Mouse (Mus musculus): ENCODE results near the gene Fbf1. TPM values are rescaled to one million over a fixed set of nuclear protein-coding genes. Genes with fewer than 3 reads are reported as not detected.
A peak's percentile ranks its signal among the peaks of the same experiment; 100 is the strongest.

Fbf1 gene
- total RNA-seq, 2 experiments from 2014 or later: 27.2 to 32.0 TPM

DNA sequence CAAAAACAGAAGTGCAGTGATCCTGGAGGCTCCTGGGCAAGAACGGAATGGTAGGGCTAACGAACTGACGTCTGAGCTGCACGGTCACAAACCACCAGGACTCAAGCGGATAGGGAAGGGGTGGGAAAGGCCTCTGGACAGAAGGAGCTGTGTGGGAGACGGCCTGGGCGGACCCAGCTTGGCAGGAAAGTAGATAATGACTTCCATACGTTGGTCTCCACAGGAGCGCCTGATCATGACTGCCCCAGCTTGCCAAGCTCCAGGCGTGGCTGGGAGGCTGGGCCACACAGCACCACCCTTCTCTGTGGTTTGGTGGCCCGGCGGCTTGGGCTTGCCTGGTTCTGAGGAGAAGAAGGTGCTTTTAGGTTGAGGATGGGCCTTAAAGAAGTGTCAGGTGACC, 50.7 kb downstream of the Fbf1 start:
- ATAC-seq (replicated peaks; ENCODE audit: low FRiP score, low TSS enrichment, poor library complexity, severe bottlenecking): peak; percentile 91

- ATAC-seq (replicated peaks; ENCODE audit: low FRiP score, low TSS enrichment, poor library complexity, severe bottlenecking): no peak
These were observed 56.3 kb downstream of the Fbf1 start for GRCm38 (mm10) chr11:116111611-116112203.

DNA sequence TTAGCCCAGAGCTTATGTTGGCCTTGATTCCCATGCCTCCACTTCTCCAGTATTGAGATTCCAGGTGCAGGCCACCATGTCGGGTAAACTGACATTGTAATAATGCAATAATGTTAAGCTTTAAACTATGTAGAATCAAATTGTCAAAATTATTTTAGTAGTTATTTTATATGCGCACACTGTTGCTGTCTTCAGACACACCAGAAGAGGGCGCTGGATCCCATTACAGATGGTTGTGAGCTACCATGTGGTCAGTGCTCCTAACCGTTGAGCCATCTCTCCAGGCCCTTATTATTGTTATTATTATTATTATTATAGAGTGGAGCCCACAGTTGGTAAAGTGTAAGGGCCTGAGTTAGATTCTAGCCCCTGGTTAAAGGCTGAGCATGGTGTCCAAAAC, 56.9 kb downstream of the Fbf1 start:
- ATAC-seq (replicated peaks; ENCODE audit: low FRiP score, low TSS enrichment, poor library complexity, severe bottlenecking): no peak

GRCm38 (mm10) chr11:116110540-116110939, 57.4 kb downstream of the Fbf1 start:
- ATAC-seq (replicated peaks; ENCODE audit: low FRiP score, low TSS enrichment, poor library complexity, severe bottlenecking): no peak

GRCm38 (mm10) chr11:116110131-116110530, 57.8 kb downstream of the Fbf1 start:
- no peak for ATAC-seq (replicated peaks; ENCODE audit: low FRiP score, low TSS enrichment, poor library complexity, severe bottlenecking)

DNA sequence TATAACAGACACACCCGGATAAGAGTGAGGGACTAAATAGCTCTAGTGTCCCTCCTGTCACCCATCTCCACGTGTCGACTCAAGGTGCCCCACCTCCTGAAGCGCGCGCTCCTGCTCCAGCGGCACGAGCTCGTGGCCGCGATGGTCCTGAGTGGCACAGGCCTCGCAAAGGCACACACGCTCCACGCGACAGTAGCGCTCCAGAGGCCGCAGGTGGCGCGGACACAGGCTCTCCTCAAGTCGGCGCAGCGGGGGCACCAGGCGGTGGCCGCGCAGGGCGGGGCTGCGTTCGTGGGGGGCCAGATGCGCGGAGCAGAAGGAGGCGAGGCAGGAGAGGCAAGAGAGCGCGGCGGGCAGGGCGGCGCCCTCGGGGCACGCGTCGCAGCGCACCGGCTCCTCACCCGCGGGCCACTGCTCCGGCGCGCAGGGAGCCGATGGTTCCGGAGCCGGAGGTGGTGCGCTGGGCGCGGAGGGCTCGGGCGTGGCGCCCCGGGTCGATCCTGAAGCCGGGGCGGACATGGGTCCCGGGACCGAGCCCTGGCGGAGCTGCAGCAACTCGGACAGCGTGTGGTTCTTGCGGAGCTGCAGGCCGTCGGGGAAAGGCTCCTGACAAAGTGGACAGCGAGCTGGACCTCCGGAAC, 58.4 kb downstream of the Fbf1 start:
- ATAC-seq (replicated peaks; ENCODE audit: low FRiP score, low TSS enrichment, poor library complexity, severe bottlenecking): peak; percentile 38

DNA sequence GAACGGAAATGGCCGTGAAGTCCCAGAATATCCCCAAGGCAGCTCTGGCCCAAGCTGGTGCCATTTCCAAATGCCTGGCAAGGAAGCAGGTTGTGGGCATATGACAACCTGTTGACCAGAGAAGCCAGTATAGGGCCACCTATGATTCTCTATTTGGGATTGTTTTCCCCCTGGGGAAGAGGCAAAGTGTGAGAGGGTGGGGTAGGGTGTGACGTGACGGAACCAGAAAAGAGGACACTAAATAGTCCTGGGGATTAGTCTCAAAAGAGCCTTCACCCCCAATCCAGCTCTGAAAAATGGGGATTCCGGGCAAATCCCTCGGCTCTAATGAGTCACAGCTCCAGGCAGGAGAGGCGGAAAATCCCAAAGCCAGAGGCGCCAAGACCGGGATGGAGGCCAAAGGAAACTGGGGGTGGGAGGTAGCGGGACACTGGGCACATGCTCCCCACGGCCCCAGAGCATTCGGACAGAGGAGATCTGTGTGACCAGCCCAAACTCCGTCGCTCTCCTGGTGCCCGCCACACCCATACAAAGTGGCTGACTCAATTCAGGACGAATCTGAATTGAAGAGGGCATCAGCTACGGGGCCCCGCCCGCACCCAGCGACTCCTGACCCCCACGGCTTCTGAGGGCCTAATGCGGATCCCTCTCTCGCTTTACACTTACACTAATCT, 59.4 kb downstream of the Fbf1 start:
- no peak for ATAC-seq (replicated peaks; ENCODE audit: low FRiP score, low TSS enrichment, poor library complexity, severe bottlenecking)

GRCm38 (mm10) chr11:116107777-116108285, 60.1 kb downstream of the Fbf1 start:
- no peak for ATAC-seq (replicated peaks; ENCODE audit: low FRiP score, low TSS enrichment, poor library complexity, severe bottlenecking)

DNA sequence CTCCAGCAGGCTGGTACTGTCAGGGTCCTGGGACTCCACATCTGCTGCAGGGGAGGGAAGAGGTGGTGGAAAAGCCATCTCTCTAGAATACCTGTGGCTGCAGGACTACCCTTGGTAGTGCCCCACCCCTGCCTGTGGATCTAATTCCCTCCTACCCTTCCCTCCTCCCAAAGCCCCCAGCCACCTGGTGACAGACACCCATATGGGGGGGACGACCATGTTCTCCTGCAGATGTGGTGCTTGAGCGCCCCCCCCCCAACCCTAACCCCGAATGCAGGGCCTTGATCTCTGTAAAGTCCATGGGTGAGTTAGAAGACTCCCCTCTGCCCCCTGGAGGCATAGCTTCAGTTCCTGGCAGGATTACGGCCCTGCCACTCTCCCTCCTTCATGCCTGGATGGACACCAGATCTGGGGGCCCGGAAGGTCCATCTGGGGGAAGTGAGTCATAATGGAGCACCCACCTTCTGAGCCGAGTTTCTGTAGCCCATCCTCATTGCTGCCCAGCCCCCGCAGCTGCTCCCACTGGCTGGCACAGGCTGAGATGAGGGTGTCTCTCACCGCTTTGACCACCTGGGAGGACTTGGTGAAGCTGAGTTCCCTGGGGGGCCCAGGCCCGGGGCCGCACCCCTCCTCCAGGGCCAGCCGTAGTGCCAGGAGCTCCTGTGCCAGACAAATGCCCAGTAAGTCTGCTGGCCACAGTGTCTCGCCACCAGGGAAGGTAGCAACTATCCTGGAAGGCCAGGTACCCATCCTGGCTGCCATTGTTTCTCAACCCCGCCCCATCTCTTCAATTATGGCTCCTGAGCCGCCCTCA, 60.8 kb downstream of the Fbf1 start:
- no peak for ATAC-seq (replicated peaks; ENCODE audit: low FRiP score, low TSS enrichment, poor library complexity, severe bottlenecking)

DNA sequence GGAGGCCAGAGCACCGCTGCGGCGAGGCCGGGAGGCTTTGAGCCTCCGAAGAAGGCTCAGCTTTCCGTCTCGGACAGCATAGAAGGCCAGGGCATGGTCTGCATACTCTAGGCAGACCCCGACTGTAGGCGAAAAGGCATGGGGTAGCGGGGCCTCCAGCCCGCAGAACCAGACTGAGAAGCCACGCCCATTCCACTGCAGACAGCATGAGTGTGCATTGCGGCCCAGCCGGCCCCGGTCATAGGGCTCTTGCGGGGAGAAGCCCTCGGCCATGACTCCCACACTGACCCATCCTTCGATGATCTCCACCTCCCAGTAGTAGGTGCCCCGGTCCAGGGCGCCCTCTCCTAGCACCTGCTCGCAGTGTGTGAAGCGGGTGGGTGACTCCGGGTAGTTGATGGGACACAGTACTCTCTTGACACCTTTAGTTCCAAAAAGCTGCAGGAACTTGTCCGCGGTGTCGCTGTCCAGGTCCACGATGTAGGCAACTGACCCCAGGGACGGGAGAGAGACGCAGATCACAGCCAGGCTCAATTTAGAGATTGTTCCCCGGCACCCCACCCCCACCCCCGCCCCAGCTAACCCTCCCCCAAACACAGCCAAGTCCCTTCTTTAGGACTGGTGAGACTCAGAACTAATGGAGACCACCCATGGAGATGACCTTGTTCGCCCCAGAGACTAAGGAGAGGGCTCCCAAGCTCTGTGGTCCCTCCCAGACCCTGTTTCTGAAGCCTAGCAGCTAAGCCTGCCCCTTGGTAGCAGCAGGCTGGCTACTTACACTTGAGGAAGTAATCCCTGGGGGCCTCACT, 61.6 kb downstream of the Fbf1 start:
- ATAC-seq (replicated peaks; ENCODE audit: low FRiP score, low TSS enrichment, poor library complexity, severe bottlenecking): no peak

DNA sequence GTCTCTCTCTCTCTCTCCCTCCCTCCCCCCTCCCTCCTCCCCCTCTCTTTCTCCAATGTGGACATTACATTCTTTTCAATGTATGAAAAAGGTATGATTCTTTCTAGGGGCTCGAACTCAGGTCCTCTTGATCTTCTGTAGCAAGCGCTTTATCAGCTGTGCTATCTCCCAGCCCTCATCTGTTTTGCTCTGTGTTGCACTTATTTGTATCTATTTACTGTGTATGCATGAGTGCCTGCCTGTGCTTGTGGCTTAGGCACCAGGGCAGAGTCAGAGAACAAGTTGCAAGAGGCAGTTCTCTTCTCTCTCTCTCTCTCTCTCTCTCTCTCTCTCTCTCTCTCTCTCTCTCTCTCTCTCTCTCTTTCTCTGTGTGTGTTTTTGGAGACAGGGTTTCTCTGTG, 62.9 kb downstream of the Fbf1 start:
- no peak for ATAC-seq (replicated peaks; ENCODE audit: low FRiP score, low TSS enrichment, poor library complexity, severe bottlenecking)

DNA sequence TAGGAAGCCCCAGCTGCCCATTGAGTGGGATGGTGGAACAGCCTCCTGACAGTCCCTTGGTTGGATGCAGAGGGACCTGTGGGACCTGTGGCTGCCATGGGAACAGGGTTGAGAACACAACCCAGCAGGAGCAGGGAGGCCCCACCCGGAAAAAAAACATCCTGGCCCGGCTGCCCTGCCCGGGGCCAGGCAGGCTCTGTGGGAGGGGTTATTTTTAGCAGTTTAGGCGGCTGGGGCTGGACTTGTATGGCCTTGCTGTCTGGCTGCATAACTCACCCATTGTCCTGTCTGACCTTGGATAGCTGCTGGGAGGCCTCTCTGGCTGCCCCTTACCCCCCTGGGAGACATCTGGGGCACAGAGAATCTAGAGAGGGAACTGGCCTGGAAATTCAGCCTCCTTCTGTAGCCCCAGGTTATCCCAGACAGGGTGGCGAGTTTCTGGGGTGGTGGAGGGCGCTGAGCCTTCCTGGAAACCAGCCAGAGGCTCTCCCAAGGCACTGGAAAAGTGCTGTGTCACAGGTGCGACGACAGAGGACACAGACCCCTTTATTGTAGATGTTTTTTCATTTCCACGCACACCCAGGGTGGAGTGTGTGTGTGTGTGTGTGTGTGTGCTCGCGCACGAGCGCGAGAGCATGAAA, 63.8 kb downstream of the Fbf1 start:
- 0 out of 2 replicates have a peak, but pooled peaks have one; percentile 22 for ATAC-seq (replicated peaks; ENCODE audit: low FRiP score, low TSS enrichment, poor library complexity, severe bottlenecking)

DNA sequence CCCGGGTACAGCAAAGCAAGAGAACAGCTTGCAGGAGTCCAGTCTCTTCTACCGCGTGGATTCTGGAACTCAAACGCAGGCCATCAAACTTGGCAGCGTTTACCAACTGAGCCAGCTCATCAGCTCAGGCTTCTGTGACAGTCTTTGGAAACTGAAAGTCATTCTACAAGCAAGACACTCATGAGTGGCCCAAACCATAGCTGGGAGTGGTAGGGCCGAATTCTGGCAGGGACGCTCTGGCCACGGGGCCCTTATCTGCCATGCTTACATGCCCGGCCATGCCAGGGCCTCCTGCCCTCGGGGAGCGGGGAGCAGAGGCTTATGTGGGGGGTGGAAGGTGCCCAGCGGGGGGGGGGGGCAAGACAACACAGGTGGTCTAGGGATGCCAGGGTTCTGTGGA, 64.4 kb downstream of the Fbf1 start:
- no peak for ATAC-seq (replicated peaks; ENCODE audit: low FRiP score, low TSS enrichment, poor library complexity, severe bottlenecking)

DNA sequence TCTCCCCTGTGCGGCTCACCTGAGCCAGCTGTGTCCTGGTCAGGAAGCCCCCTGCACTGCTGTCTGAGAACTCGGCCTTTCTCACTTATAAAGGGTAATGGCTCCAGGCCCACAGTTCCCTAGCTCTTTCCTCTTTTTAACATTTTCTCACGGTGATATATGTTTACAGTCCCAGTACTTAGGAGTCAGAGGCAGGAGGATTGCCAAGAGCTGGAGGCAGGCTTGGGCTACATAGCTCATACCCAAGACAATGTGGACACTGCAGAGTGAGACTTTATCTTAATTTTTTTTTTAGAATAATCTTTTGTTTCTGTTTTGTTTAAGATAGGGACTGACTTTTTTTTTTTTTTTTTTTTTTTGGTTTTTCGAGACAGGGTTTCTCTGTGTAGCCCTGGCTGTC, 65.5 kb downstream of the Fbf1 start:
- ATAC-seq (replicated peaks; ENCODE audit: low FRiP score, low TSS enrichment, poor library complexity, severe bottlenecking): no peak

DNA sequence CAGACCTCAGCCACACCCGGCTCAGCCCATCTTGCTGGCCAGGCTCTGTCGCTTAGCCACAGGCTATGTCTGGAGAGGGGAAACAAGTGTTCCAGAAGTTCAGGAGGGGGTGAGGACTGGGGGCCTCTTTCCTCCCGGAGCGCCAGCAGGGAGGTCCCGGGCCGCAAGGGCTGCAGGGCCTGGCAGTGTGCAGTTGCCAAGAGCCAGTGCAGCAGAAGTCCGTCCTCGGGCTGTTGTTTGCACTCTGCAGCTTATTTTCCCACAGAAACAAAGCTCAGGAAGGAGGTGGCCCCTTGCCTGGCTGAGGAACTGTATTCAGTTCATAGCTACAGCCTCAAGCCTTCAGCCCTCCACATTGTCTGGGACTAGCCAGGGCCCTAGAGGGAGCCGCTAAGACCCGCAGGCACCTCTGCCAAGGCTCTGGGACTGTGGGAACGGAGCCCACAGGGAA, 66.0 kb downstream of the Fbf1 start:
- no peak for ATAC-seq (replicated peaks; ENCODE audit: low FRiP score, low TSS enrichment, poor library complexity, severe bottlenecking)

DNA sequence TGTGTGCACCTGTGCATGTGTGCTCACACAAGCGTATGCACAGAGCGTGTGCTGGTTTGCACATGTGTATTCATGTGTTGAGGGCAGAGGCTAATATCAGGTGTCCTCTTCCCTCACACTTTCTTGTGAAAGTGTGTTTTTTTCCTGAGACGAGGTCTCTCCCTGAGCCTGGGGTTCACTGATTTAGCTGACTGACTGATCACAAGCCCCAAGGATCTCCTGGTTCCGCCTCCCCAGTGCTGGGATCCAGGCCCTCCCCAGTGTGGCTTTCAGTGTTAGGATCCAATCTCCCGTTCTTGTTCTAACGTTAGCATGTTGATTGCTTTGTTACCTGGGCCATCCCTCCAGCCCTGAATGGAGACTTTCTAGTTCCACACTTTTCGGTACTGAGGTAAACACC, 67.1 kb downstream of the Fbf1 start:
- no peak for ATAC-seq (replicated peaks; ENCODE audit: low FRiP score, low TSS enrichment, poor library complexity, severe bottlenecking)

GRCm38 (mm10) chr11:116100385-116100784, 67.6 kb downstream of the Fbf1 start:
- ATAC-seq (replicated peaks; ENCODE audit: low FRiP score, low TSS enrichment, poor library complexity, severe bottlenecking): no peak

DNA sequence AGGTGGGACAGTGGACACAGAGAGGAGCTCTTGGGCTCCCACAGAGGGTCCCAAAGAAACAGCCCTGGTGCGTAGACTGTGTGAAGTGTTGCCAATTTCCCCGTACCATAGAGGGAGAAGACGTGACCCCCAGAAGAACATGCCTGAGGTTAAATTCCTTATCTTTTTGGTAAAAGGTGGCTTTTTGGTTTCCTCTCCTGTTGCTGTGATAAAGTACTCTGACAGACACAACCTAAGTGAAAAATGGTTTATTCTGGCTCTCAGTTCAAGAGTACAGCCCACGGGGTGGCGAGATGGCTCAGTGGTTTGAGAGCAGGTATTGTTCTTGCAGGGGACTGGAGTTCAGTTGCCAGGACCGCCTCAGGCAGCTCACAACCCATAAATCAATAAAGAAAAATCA, 68.5 kb downstream of the Fbf1 start:
- no peak for ATAC-seq (replicated peaks; ENCODE audit: low FRiP score, low TSS enrichment, poor library complexity, severe bottlenecking)

Data from megakaryocyte-erythroid progenitor cell, adult 5-6 weeks (primary cell).